Mouse (Mus musculus): ENCODE results near the gene Creld1. TPM values are rescaled to one million over a fixed set of nuclear protein-coding genes. Genes with fewer than 3 reads are reported as not detected.

The Creld1 gene
- total and polyA plus RNA-seq, 3 experiments, result 3.4 to 12.9 (median 4.3) TPM

DNA sequence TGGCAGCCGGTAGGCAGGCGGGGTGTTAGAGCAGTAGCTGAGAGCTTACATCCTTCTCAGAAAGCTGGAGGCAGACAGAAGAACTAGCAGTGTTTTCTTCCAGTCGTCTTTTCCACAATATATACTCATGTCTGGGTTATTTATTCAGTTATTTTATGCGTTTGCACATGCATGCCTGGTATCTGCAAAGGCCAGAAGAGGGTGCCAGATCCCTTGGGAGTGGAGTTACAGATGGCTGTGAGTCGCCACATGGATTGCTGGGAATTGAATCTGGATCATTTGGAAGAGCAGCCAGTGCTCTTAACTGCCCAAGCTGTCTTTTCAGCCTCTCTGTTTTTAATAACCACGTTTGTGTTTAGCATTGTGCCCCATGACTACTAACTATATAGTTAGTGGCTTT is 58.5 kb downstream of the Creld1 start:
- H3K79me2 ChIP-seq (replicated peaks; ENCODE audit: control insufficient read depth, extremely low read depth, insufficient read depth, poor library complexity, severe bottlenecking), result no peaks in the 10 kb centered on the region
- peaks cover 28 to 79% of the 10 kb centered on the region in 2 experiments for H3K36me3 ChIP-seq (replicated peaks in 1 of 2; ENCODE audit: control insufficient read depth in 1 of 2, insufficient read depth in 1 of 2, low read length in 1 of 2)
- dilution Hi-C loops (cut with MboI; ENCODE audit: extremely low pct_ligation_motif_present, extremely low pct_unique_long_range_greater_than_20kb, low sequenced_read_pairs), result no loop called here
- no peaks in the 10 kb centered on the region for H3K27me3 ChIP-seq (replicated peaks)
- TF ChIP-seq KAT2A (IDR thresholded peaks at IDR 0.05; ENCODE audit: insufficient replicate concordance, low read length), result no peak
- TF ChIP-seq CTCF (conservative IDR thresholded peaks at IDR 0.05 in 1 of 2, IDR thresholded peaks at IDR 0.05 in 1 of 2; ENCODE audit: low read depth in 2 of 2, low read length in 2 of 2), result no peak
- no peak for TF ChIP-seq E2F4 (IDR thresholded peaks at IDR 0.05; ENCODE audit: insufficient replicate concordance, low read depth, low read length)
- TF ChIP-seq POLR2AphosphoS2 (IDR thresholded peaks at IDR 0.05; ENCODE audit: low read depth, low read length), result no peak
- TF ChIP-seq ETS1 (conservative IDR thresholded peaks at IDR 0.05; ENCODE audit: low read depth, low read length), result no peak
- TF ChIP-seq PAX5 (IDR thresholded peaks at IDR 0.05; ENCODE audit: low read length), result no peak
- no peak for TF ChIP-seq IRF4 (IDR thresholded peaks at IDR 0.05; ENCODE audit: low read depth, low read length)
- no peak for TF ChIP-seq RCOR1 (conservative IDR thresholded peaks at IDR 0.05; ENCODE audit: low read depth, low read length)
- TF ChIP-seq USF2 (conservative IDR thresholded peaks at IDR 0.05; ENCODE audit: low read depth, low read length), result no peak
- H3K9ac ChIP-seq (ENCODE audit: insufficient read depth, low read depth), result no peak overlapping the region
- H3K4me2 ChIP-seq (ENCODE audit: insufficient read depth, low read depth, poor library complexity, severe bottlenecking), result no peak overlapping the region
- H3K4me3 ChIP-seq (replicated peaks in 1 of 3; ENCODE audit: low read depth in 2 of 3, low read length in 2 of 3, poor library complexity in 1 of 3), result no peak overlapping the region
- H3K4me1 ChIP-seq (ENCODE audit: control insufficient read depth in 1 of 2, insufficient read depth in 2 of 2), result peaks cover 4 to 9% of the 10 kb centered on the region in 2 experiments; a peak in 2 of 4 replicates
- DNase-seq (ENCODE audit: extremely low read depth), result no peak
- no peaks in the 10 kb centered on the region for H3K9me3 ChIP-seq (replicated peaks; ENCODE audit: low read length)
- in situ Hi-C loops (cut with MboI; ENCODE audit: low pct_ligation_motif_present, low pct_unique_long_range_greater_than_20kb, low sequenced_read_pairs), result no loop called here
- no peak overlapping the region for H3K27ac ChIP-seq (ENCODE audit: insufficient read depth, low read depth)

Other genes starting within 250 kb of the Creld1 start
Only the 20 nearest of the 22 such genes appear.
- 0.25 TPM in 2 replicates for gene Cpne9, start 201.0 kb upstream of the Creld1 start, total RNA-seq (2012; rRNA removed)
- gene Cpne9, start 201.0 kb upstream of the Creld1 start, total RNA-seq (2014; rRNA removed), result 0.19 and 0.28 TPM in 2 replicates
- gene Cpne9, start 201.0 kb upstream of the Creld1 start, polyA plus RNA-seq (2012; ENCODE audit: insufficient read length, low read depth), result 0.27 and 0.49 TPM in 2 replicates
- 24.5 and 26.5 TPM in 2 replicates for gene Brpf1, start 176.2 kb upstream of the Creld1 start, total RNA-seq (2012; rRNA removed)
- gene Brpf1, start 176.2 kb upstream of the Creld1 start, total RNA-seq (2014; rRNA removed), result 13.7 TPM in 2 replicates
- gene Brpf1, start 176.2 kb upstream of the Creld1 start, polyA plus RNA-seq (2012; ENCODE audit: insufficient read length, low read depth), result 26.7 and 28.1 TPM in 2 replicates
- 12.5 and 13.8 TPM in 2 replicates for gene Ogg1, start 156.3 kb upstream of the Creld1 start, total RNA-seq (2012; rRNA removed)
- gene Ogg1, start 156.3 kb upstream of the Creld1 start, total RNA-seq (2014; rRNA removed), result 14.4 and 14.5 TPM in 2 replicates
- gene Ogg1, start 156.3 kb upstream of the Creld1 start, polyA plus RNA-seq (2012; ENCODE audit: insufficient read length, low read depth), result 19.5 and 20.1 TPM in 2 replicates
- 4.1 and 5.3 TPM in 2 replicates for gene Camk1, start 139.3 kb upstream of the Creld1 start, total RNA-seq (2012; rRNA removed)
- 0.20 and 0.36 TPM in 2 replicates for gene Camk1, start 139.3 kb upstream of the Creld1 start, total RNA-seq (2014; rRNA removed)
- 0.97 and 1.4 TPM in 2 replicates for gene Camk1, start 139.3 kb upstream of the Creld1 start, polyA plus RNA-seq (2012; ENCODE audit: insufficient read length, low read depth)
- 14.6 and 19.4 TPM in 2 replicates for gene Tada3, start 105.4 kb upstream of the Creld1 start, total RNA-seq (2012; rRNA removed)
- gene Tada3, start 105.4 kb upstream of the Creld1 start, total RNA-seq (2014; rRNA removed), result 7.2 and 7.6 TPM in 2 replicates
- gene Tada3, start 105.4 kb upstream of the Creld1 start, polyA plus RNA-seq (2012; ENCODE audit: insufficient read length, low read depth), result 24.8 and 28.2 TPM in 2 replicates
- gene Arpc4, start 105.2 kb upstream of the Creld1 start, total RNA-seq (2012; rRNA removed), result 150 and 190 TPM in 2 replicates
- 202 and 234 TPM in 2 replicates for gene Arpc4, start 105.2 kb upstream of the Creld1 start, total RNA-seq (2014; rRNA removed)
- gene Arpc4, start 105.2 kb upstream of the Creld1 start, polyA plus RNA-seq (2012; ENCODE audit: insufficient read length, low read depth), result 314 and 345 TPM in 2 replicates
- gene Ttll3, start 94.0 kb upstream of the Creld1 start, total RNA-seq (2012; rRNA removed), result 5.1 and 5.3 TPM in 2 replicates
- 0.87 and 1.8 TPM in 2 replicates for gene Ttll3, start 94.0 kb upstream of the Creld1 start, total RNA-seq (2014; rRNA removed)
- 4.4 and 5.1 TPM in 2 replicates for gene Ttll3, start 94.0 kb upstream of the Creld1 start, polyA plus RNA-seq (2012; ENCODE audit: insufficient read length, low read depth)
- gene Rpusd3, start 64.0 kb upstream of the Creld1 start, total RNA-seq (2012; rRNA removed), result 26.3 and 28.6 TPM in 2 replicates
- 18.8 and 22.1 TPM in 2 replicates for gene Rpusd3, start 64.0 kb upstream of the Creld1 start, total RNA-seq (2014; rRNA removed)
- 18.5 and 26.5 TPM in 2 replicates for gene Rpusd3, start 64.0 kb upstream of the Creld1 start, polyA plus RNA-seq (2012; ENCODE audit: insufficient read length, low read depth)
- gene Cidec, start 47.5 kb upstream of the Creld1 start, total RNA-seq (2012; rRNA removed), result 0.17 TPM in 1 of 2 replicates, not detected in the other
- not detected in 2 replicates for gene Cidec, start 47.5 kb upstream of the Creld1 start, total RNA-seq (2014; rRNA removed)
- 0.14 TPM in 1 of 2 replicates, not detected in the other for gene Cidec, start 47.5 kb upstream of the Creld1 start, polyA plus RNA-seq (2012; ENCODE audit: insufficient read length, low read depth)
- 69.2 and 83.9 TPM in 2 replicates for gene Jagn1, start 40.7 kb upstream of the Creld1 start, total RNA-seq (2012; rRNA removed)
- 90.4 and 106 TPM in 2 replicates for gene Jagn1, start 40.7 kb upstream of the Creld1 start, total RNA-seq (2014; rRNA removed)
- gene Jagn1, start 40.7 kb upstream of the Creld1 start, polyA plus RNA-seq (2012; ENCODE audit: insufficient read length, low read depth), result 88.3 and 103 TPM in 2 replicates
- 0.13 TPM in 1 of 2 replicates, not detected in the other for gene Il17re, start 24.8 kb upstream of the Creld1 start, total RNA-seq (2012; rRNA removed)
- not detected in 2 replicates for gene Il17re, start 24.8 kb upstream of the Creld1 start, total RNA-seq (2014; rRNA removed)
- 0.13 TPM in 1 of 2 replicates, not detected in the other for gene Il17re, start 24.8 kb upstream of the Creld1 start, polyA plus RNA-seq (2012; ENCODE audit: insufficient read length, low read depth)
- not detected in 2 replicates for gene Il17rc, start 11.9 kb upstream of the Creld1 start, total RNA-seq (2012; rRNA removed)
- not detected in 2 replicates for gene Il17rc, start 11.9 kb upstream of the Creld1 start, total RNA-seq (2014; rRNA removed)
- gene Il17rc, start 11.9 kb upstream of the Creld1 start, polyA plus RNA-seq (2012; ENCODE audit: insufficient read length, low read depth), result not detected in 2 replicates
- not detected in 2 replicates for gene Prrt3, start 18.6 kb downstream of the Creld1 start, total RNA-seq (2012; rRNA removed)
- gene Prrt3, start 18.6 kb downstream of the Creld1 start, total RNA-seq (2014; rRNA removed), result not detected in 2 replicates
- not detected in 2 replicates for gene Prrt3, start 18.6 kb downstream of the Creld1 start, polyA plus RNA-seq (2012; ENCODE audit: insufficient read length, low read depth)
- 52.7 and 62.2 TPM in 2 replicates for gene Emc3, start 48.4 kb downstream of the Creld1 start, total RNA-seq (2012; rRNA removed)
- gene Emc3, start 48.4 kb downstream of the Creld1 start, total RNA-seq (2014; rRNA removed), result 87.5 and 90.9 TPM in 2 replicates
- 64.6 and 64.9 TPM in 2 replicates for gene Emc3, start 48.4 kb downstream of the Creld1 start, polyA plus RNA-seq (2012; ENCODE audit: insufficient read length, low read depth)
- 25.5 and 26.3 TPM in 2 replicates for gene Fancd2, start 48.4 kb downstream of the Creld1 start, total RNA-seq (2012; rRNA removed)
- 32.7 and 37.3 TPM in 2 replicates for gene Fancd2, start 48.4 kb downstream of the Creld1 start, total RNA-seq (2014; rRNA removed)
- gene Fancd2, start 48.4 kb downstream of the Creld1 start, polyA plus RNA-seq (2012; ENCODE audit: insufficient read length, low read depth), result 27.2 and 30.2 TPM in 2 replicates
- not detected in 2 replicates for gene Fancd2os, start 117.4 kb downstream of the Creld1 start, total RNA-seq (2012; rRNA removed)
- not detected in 2 replicates for gene Fancd2os, start 117.4 kb downstream of the Creld1 start, total RNA-seq (2014; rRNA removed)
- 0.31 and 0.45 TPM in 2 replicates for gene Fancd2os, start 117.4 kb downstream of the Creld1 start, polyA plus RNA-seq (2012; ENCODE audit: insufficient read length, low read depth)
- gene Brk1, start 121.5 kb downstream of the Creld1 start, total RNA-seq (2012; rRNA removed), result 112 and 122 TPM in 2 replicates
- gene Brk1, start 121.5 kb downstream of the Creld1 start, total RNA-seq (2014; rRNA removed), result 224 and 245 TPM in 2 replicates
- 142 and 145 TPM in 2 replicates for gene Brk1, start 121.5 kb downstream of the Creld1 start, polyA plus RNA-seq (2012; ENCODE audit: insufficient read length, low read depth)
- gene Vhl, start 140.7 kb downstream of the Creld1 start, total RNA-seq (2012; rRNA removed), result 14.2 and 17.6 TPM in 2 replicates
- gene Vhl, start 140.7 kb downstream of the Creld1 start, total RNA-seq (2014; rRNA removed), result 32.6 and 36.6 TPM in 2 replicates
- 19.2 and 23.1 TPM in 2 replicates for gene Vhl, start 140.7 kb downstream of the Creld1 start, polyA plus RNA-seq (2012; ENCODE audit: insufficient read length, low read depth)
- 31.6 and 39.5 TPM in 2 replicates for gene Irak2, start 155.2 kb downstream of the Creld1 start, total RNA-seq (2012; rRNA removed)
- 26.9 and 30.0 TPM in 2 replicates for gene Irak2, start 155.2 kb downstream of the Creld1 start, total RNA-seq (2014; rRNA removed)
- gene Irak2, start 155.2 kb downstream of the Creld1 start, polyA plus RNA-seq (2012; ENCODE audit: insufficient read length, low read depth), result 32.5 and 38.6 TPM in 2 replicates
- gene Tatdn2, start 213.8 kb downstream of the Creld1 start, total RNA-seq (2012; rRNA removed), result 35.1 and 62.5 TPM in 2 replicates
- gene Tatdn2, start 213.8 kb downstream of the Creld1 start, total RNA-seq (2014; rRNA removed), result 34.5 and 35.5 TPM in 2 replicates
- 58.0 and 70.8 TPM in 2 replicates for gene Tatdn2, start 213.8 kb downstream of the Creld1 start, polyA plus RNA-seq (2012; ENCODE audit: insufficient read length, low read depth)

All from CH12.LX (cell line).